Mouse (Mus musculus): ENCODE results near the gene Tulp3.
"Not testable (repeated sequence)": the region's sequence is repeated elsewhere in the genome, so short reads cannot be mapped to it uniquely, and the experiment has no call there.

The Tulp3 gene

GRCm38 (mm10) chr6:128355726-128356416 is at the start of gene Tulp3:
Gene Tulp3, minus strand, starts transcription at chr6:128355851.
- peak; percentile 96 for DNase-seq

GRCm38 (mm10) chr6:128404708-128405107 is 49.1 kb upstream of the Tulp3 start:
- no peak for DNase-seq

DNA sequence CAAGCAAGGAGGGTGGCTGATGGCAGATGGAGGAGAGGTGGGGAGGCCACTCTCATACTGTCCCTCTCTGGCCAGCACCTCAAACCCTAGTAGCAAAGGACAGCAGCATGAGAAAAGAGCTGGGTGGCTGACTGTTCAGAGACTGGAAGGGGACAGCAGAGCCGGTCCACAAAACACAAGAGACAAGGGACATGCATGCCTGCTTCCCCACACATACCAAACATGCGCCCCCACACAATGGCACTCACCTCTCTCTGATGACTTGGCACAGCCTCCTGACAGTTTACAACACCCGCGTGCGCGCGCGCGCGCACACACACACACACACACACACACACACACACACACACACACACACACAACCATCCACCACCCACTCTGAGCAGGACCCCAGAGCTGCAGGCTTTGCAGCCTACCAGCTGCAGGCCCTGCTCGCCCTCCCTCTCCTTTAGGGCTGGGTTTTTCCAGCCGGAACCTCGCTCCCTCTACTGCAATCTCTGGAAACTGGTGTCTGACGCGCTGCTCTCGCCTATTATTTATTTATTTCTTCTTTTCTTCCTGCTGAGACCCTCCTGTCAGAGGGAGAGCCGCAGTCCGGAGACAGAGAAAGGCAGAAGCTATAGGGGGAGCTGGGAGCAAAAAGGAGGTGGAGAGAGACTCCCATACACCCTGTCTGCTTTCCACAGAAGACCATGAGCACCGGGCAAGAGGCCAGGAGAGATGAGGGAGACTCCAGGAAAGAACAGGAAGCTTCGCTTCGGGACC is 44.0 kb upstream of the Tulp3 start:
- no peak for DNase-seq

- no peak for DNase-seq
Observed at GRCm38 (mm10) chr6:128398996-128399395, 43.3 kb upstream of the Tulp3 start, which contains the start of gene Nrip2. Gene Nrip2, plus strand, starts transcription at chr6:128399296.

GRCm38 (mm10) chr6:128397574-128398261 is 42.1 kb upstream of the Tulp3 start:
- DNase-seq: peak; percentile 80

DNA sequence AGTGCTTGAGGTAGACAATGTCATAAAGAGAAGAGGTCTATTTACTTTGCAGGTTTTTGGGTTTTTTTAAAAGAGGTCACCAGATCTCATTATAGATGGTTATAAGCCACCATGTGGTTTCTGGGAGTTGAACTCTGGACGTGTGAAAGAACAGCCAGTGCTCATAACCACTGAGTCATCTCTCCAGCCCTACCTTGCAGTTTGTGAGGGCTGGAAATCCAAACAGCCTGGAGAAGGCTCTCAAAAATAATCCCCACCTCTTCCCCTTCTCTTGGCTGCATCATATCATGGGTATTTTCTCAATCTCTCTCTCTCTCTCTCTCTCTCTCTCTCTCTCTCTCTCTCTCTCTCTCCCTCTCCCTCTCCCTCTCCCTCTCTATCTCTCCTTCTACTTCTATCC is 35.0 kb upstream of the Tulp3 start:
- no peak for DNase-seq

DNA sequence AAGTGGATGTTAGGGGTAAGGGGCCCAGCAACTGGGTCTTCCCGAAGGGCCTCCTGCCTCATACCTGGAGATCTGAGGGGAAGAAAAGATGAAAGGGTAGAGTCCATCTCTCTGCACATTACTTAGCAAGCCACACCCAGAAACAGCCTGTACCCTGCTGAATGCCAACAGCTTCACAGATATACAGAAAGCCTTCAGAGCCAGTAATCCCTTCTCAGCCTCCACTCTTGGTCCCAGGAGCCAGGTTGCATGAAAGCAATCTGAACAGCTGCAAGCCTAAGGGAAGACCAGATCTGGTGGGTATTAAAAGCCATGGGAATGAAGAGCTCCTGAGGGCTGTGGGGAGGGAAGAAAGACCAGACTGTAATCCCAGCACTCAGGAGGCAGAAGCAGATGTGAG is 33.5 kb upstream of the Tulp3 start:
- no peak for DNase-seq

DNA sequence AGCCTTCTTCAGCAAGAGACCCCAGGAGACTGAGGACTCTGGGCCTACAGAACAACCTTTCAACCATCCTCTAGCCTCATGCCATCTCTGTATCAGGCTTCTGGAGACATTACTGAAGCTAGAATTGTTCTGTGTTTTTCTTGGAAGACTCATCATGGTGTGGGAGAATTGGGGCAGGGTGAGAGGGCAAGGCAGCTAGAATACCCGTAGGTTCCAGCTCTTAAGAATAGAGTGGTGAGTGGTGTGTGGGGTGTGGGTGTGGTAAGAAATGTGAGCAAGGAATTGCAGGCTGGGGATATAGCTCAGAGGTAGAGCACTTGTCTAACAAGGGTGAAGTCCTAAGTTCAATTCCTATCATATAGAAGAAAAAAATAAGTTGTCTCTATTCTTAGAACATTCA is 29.4 kb upstream of the Tulp3 start:
- DNase-seq: no peak

GRCm38 (mm10) chr6:128383752-128384151 is 28.1 kb upstream of the Tulp3 start:
- no peak for DNase-seq

DNA sequence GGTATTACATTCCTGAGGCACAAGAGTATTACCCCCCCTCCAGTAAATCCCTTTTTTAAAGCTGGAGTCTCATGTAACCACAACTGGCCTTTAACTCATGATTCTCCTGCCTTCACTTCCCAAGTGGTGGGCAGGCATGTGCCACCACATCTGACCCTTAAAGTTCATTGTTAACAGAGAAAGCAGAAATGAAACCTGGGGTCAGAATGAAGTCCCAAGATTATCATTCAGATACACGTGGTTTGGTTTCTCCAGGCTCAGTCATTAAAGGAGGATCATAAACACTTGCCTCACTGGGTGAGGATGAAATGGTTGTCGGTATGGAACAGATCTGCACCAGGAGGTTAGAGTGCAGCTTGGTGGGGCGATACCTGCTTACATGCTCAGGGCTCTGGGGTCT is 25.6 kb upstream of the Tulp3 start:
- DNase-seq: no peak

- DNase-seq: not testable (repeated sequence)
Observed at GRCm38 (mm10) chr6:128380594-128381167, 25.0 kb upstream of the Tulp3 start.

GRCm38 (mm10) chr6:128379636-128380035 is 24.0 kb upstream of the Tulp3 start:
- DNase-seq: no peak

- no peak for DNase-seq
Observed at GRCm38 (mm10) chr6:128376371-128377085, 20.9 kb upstream of the Tulp3 start.

GRCm38 (mm10) chr6:128375192-128375591 is 19.5 kb upstream of the Tulp3 start, which contains the start of the genes Tex52 and Gm44596:
Gene Tex52, plus strand, starts transcription at chr6:128375456.
Gene Gm44596, plus strand, starts transcription at chr6:128375503.
- DNase-seq: no peak

- no peak for DNase-seq
Observed at GRCm38 (mm10) chr6:128370040-128370439, 14.4 kb upstream of the Tulp3 start.

DNA sequence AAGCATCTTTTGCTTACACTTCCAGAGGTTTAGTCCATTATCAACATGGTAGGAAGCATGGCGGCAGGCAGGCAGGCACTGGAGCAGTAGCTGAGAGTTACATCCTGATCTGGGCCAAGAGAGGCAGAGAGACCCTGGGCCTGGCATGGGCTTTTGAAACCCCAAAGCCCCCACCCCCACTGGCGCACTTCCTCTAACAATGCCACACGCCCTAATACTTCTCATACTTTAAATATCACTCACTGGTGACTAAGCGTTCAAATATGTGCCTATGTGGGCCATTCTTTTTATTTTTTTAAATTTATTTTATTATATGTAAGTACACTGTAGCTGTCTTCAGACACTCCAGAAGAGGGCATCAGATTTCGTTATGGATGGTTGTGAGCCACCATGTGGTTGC is 10.8 kb upstream of the Tulp3 start:
- DNase-seq: no peak

GRCm38 (mm10) chr6:128364721-128365120 is 9.1 kb upstream of the Tulp3 start:
- no peak for DNase-seq

- DNase-seq: no peak
Observed at GRCm38 (mm10) chr6:128363007-128363825, 7.6 kb upstream of the Tulp3 start.

GRCm38 (mm10) chr6:128362381-128363006 is 6.8 kb upstream of the Tulp3 start, which contains the start of the genes Rhno1 and Foxm1:
Gene Rhno1, minus strand, starts transcription at chr6:128362911.
Gene Foxm1, plus strand, starts transcription at chr6:128362967.
- DNase-seq: peak; percentile 84

DNA sequence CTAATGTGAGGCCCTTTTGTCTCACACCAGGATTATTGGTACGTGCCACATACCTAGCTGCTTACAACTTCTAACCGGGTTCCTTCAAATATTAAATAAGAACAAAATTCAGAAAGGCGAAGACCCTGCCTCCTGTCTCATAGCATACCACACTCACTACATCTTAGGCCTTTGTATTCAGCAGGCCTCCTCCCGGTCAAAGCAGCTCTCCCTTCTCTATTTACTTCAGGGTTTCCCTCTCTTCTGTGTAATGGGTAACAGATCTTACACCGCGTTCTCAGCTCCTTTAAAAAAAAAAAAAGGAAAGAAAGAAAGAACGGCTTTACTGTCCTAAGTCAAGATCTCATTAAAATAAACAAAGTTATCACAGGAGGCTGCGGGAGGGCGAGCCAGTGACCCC is 6.2 kb upstream of the Tulp3 start:
- DNase-seq: no peak

DNA sequence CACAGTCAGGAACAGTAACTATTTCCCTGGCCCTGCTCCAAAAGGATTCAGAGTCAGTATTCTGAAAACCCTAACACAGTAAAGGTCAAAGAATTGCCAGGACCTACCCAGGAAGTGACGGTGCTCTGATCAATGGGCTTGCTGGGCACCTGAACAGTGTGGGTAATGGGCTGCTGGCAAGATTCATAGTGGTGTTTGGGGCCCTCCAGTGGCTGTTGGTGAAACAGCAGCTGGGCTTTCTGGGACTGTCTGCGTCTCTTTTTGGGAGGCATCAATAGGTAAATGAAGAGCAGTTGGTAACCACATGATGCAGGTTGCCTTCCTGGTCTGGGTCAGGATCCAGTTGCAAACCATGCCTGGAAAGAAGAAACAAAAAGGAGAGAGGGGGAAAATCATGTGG is 3.3 kb upstream of the Tulp3 start:
- peak; percentile 54 for DNase-seq

Measured in kidney, adult 11 months (tissue).